Mouse (Mus musculus): ENCODE data around the gene Grip1. TPM values are rescaled to one million over a fixed set of nuclear protein-coding genes. Genes with fewer than 3 reads are reported as not detected.

Gene Grip1
- total and polyA plus RNA-seq, 2 experiments = under 0.01 to 0.02 TPM

- Histone ChIP-seq H3K27ac (replicated peaks; ENCODE audit: insufficient read depth, low read depth, low read length) (no peak overlapping the region), H3K4me3 (ENCODE audit: insufficient read depth, low read depth, low read length) (no peak overlapping the region), H3K27me3 (ENCODE audit: control insufficient read depth, insufficient read depth, low read length) (no peaks in the 10 kb centered on the region), H3K79me2 (ENCODE audit: control insufficient read depth, insufficient read depth, low read length) (no peaks in the 10 kb centered on the region), H3K36me3 (ENCODE audit: control insufficient read depth, insufficient read depth, low read length) (no peaks in the 10 kb centered on the region), H3K9ac (ENCODE audit: low read depth, low read length) (no peak overlapping the region), H3K4me1 (ENCODE audit: control insufficient read depth, insufficient read depth, low read length) (peaks cover 3% of the 10 kb centered on the region; the same call in 1 of the 2 replicates)
- WGBS = 14% methylated on average over 6 of the region's 6 CpGs
- DNase-seq (ENCODE audit: extremely low read depth, low read depth, low spot score) = peak; percentile 27
- TF ChIP-seq POLR2A (IDR thresholded peaks at IDR 0.05; ENCODE audit: extremely low read depth, insufficient read depth, low read length) = no peak
- TF ChIP-seq CTCF (IDR thresholded peaks at IDR 0.05; ENCODE audit: low read depth, low read length) = no peak
These were observed 32.2 kb upstream of the Grip1 start for GRCm38 (mm10) chr10:119421418-119421817.

- WGBS = 94% methylated on average over 11 of the region's 11 CpGs
- no peak for DNase-seq (ENCODE audit: extremely low read depth, low read depth, low spot score)
- H3K4me1 ChIP-seq (ENCODE audit: control insufficient read depth, insufficient read depth, low read length) = peaks cover 3% of the 10 kb centered on the region; the same call in 1 of the 2 replicates
These were observed 29.7 kb upstream of the Grip1 start for GRCm38 (mm10) chr10:119423821-119424534.

GRCm38 (mm10) chr10:119427653-119428052, 26.0 kb upstream of the Grip1 start:
- WGBS = 39% methylated on average over 7 of the region's 7 CpGs
- Histone ChIP-seq H3K4me3 (ENCODE audit: insufficient read depth, low read depth, low read length) (no peak overlapping the region), H3K9ac (ENCODE audit: low read depth, low read length) (no peak overlapping the region), H3K27me3 (ENCODE audit: control insufficient read depth, insufficient read depth, low read length) (no peaks in the 10 kb centered on the region), H3K79me2 (ENCODE audit: control insufficient read depth, insufficient read depth, low read length) (no peaks in the 10 kb centered on the region), H3K27ac (replicated peaks; ENCODE audit: insufficient read depth, low read depth, low read length) (no peak overlapping the region), H3K4me1 (ENCODE audit: control insufficient read depth, insufficient read depth, low read length) (no peaks in the 10 kb centered on the region), H3K36me3 (ENCODE audit: control insufficient read depth, insufficient read depth, low read length) (no peaks in the 10 kb centered on the region)
- peak; percentile 44 for DNase-seq (ENCODE audit: extremely low read depth, low read depth, low spot score)
- no peak for TF ChIP-seq POLR2A (IDR thresholded peaks at IDR 0.05; ENCODE audit: extremely low read depth, insufficient read depth, low read length)
- no peak for TF ChIP-seq CTCF (IDR thresholded peaks at IDR 0.05; ENCODE audit: low read depth, low read length)

More at GRCm38 (mm10) chr10:119423821-119424534, 29.7 kb upstream of the Grip1 start:
- Histone ChIP-seq H3K4me3 (ENCODE audit: insufficient read depth, low read depth, low read length) (no peak overlapping the region), H3K27me3 (ENCODE audit: control insufficient read depth, insufficient read depth, low read length) (no peaks in the 10 kb centered on the region), H3K9ac (ENCODE audit: low read depth, low read length) (no peak overlapping the region), H3K27ac (replicated peaks; ENCODE audit: insufficient read depth, low read depth, low read length) (no peak overlapping the region), H3K79me2 (ENCODE audit: control insufficient read depth, insufficient read depth, low read length) (no peaks in the 10 kb centered on the region), H3K36me3 (ENCODE audit: control insufficient read depth, insufficient read depth, low read length) (no peaks in the 10 kb centered on the region)
- TF ChIP-seq CTCF (IDR thresholded peaks at IDR 0.05; ENCODE audit: low read depth, low read length) (no peak), POLR2A (IDR thresholded peaks at IDR 0.05; ENCODE audit: extremely low read depth, insufficient read depth, low read length) (no peak)

GRCm38 (mm10) chr10:119428106-119428505, 25.5 kb upstream of the Grip1 start:
- no peaks in the 10 kb centered on the region for H3K79me2 ChIP-seq (ENCODE audit: control insufficient read depth, insufficient read depth, low read length)
- 66% methylated on average over 7 of the region's 7 CpGs for WGBS
- no peaks in the 10 kb centered on the region for H3K4me1 ChIP-seq (ENCODE audit: control insufficient read depth, insufficient read depth, low read length)
- TF ChIP-seq CTCF (IDR thresholded peaks at IDR 0.05; ENCODE audit: low read depth, low read length) = no peak
- TF ChIP-seq POLR2A (IDR thresholded peaks at IDR 0.05; ENCODE audit: extremely low read depth, insufficient read depth, low read length) = no peak
- no peak for DNase-seq (ENCODE audit: extremely low read depth, low read depth, low spot score)
- H3K27me3 ChIP-seq (ENCODE audit: control insufficient read depth, insufficient read depth, low read length) = no peaks in the 10 kb centered on the region
- H3K27ac ChIP-seq (replicated peaks; ENCODE audit: insufficient read depth, low read depth, low read length) = no peak overlapping the region
- no peak overlapping the region for H3K4me3 ChIP-seq (ENCODE audit: insufficient read depth, low read depth, low read length)
- no peak overlapping the region for H3K9ac ChIP-seq (ENCODE audit: low read depth, low read length)
- no peaks in the 10 kb centered on the region for H3K36me3 ChIP-seq (ENCODE audit: control insufficient read depth, insufficient read depth, low read length)

- 92% methylated on average over 7 of the region's 7 CpGs for WGBS
- no peak overlapping the region for H3K4me3 ChIP-seq (ENCODE audit: insufficient read depth, low read depth, low read length)
- no peaks in the 10 kb centered on the region for H3K27me3 ChIP-seq (ENCODE audit: control insufficient read depth, insufficient read depth, low read length)
- no peak for TF ChIP-seq POLR2A (IDR thresholded peaks at IDR 0.05; ENCODE audit: extremely low read depth, insufficient read depth, low read length)
- TF ChIP-seq CTCF (IDR thresholded peaks at IDR 0.05; ENCODE audit: low read depth, low read length) = no peak
- H3K79me2 ChIP-seq (ENCODE audit: control insufficient read depth, insufficient read depth, low read length) = no peaks in the 10 kb centered on the region
- H3K27ac ChIP-seq (replicated peaks; ENCODE audit: insufficient read depth, low read depth, low read length) = no peak overlapping the region
- no peaks in the 10 kb centered on the region for H3K4me1 ChIP-seq (ENCODE audit: control insufficient read depth, insufficient read depth, low read length)
- DNase-seq (ENCODE audit: extremely low read depth, low read depth, low spot score) = no peak
- no peaks in the 10 kb centered on the region for H3K36me3 ChIP-seq (ENCODE audit: control insufficient read depth, insufficient read depth, low read length)
- no peak overlapping the region for H3K9ac ChIP-seq (ENCODE audit: low read depth, low read length)
These were observed 23.4 kb upstream of the Grip1 start for GRCm38 (mm10) chr10:119430240-119430639.

GRCm38 (mm10) chr10:119431801-119432200, 21.8 kb upstream of the Grip1 start:
- no peaks in the 10 kb centered on the region for H3K79me2 ChIP-seq (ENCODE audit: control insufficient read depth, insufficient read depth, low read length)
- 82% methylated on average over 6 of the region's 6 CpGs for WGBS
- H3K27me3 ChIP-seq (ENCODE audit: control insufficient read depth, insufficient read depth, low read length) = no peaks in the 10 kb centered on the region
- H3K9ac ChIP-seq (ENCODE audit: low read depth, low read length) = no peak overlapping the region
- no peaks in the 10 kb centered on the region for H3K4me1 ChIP-seq (ENCODE audit: control insufficient read depth, insufficient read depth, low read length)
- no peak overlapping the region for H3K4me3 ChIP-seq (ENCODE audit: insufficient read depth, low read depth, low read length)
- no peaks in the 10 kb centered on the region for H3K36me3 ChIP-seq (ENCODE audit: control insufficient read depth, insufficient read depth, low read length)
- H3K27ac ChIP-seq (replicated peaks; ENCODE audit: insufficient read depth, low read depth, low read length) = no peak overlapping the region
- no peak for DNase-seq (ENCODE audit: extremely low read depth, low read depth, low spot score)
- TF ChIP-seq CTCF (IDR thresholded peaks at IDR 0.05; ENCODE audit: low read depth, low read length) (no peak), POLR2A (IDR thresholded peaks at IDR 0.05; ENCODE audit: extremely low read depth, insufficient read depth, low read length) (no peak)

All from liver, adult 2 months (tissue).